Comparison of ENCODE assay signal across 20 mouse cellular contexts in genomic region chr11:67082793-67083192, GRCm38 (mm10). TPM values are rescaled to one million over a fixed set of nuclear protein-coding genes. Genes with fewer than 3 reads are reported as not detected.
"Had no signal": no experiment of that assay in that cellular context is flagged by ENCODE, and none has a peak within 500 bp of the region (broad histone marks: within the 10 kb centered on the region; RNA-seq: fewer than 3 reads in every experiment).

No protein-coding gene starts in this region.

- DNase-seq: kidney, adult 2 months; kidney, postnatal 25 days; layer of hippocampus, adult 9-11 months; liver, embryonic 13.5 days; lung, embryonic 14.5 days; retina, postnatal 1 day; right cerebral cortex, postnatal 25 days; spleen, adult 18-20 months; thymus, postnatal 25 days had no signal

- H3K4me2 ChIP-seq: liver, embryonic 13.5 days; lung, embryonic 14.5 days; midbrain, embryonic 11.5 days; midbrain, embryonic 15.5 days; neural tube, embryonic 13.5 days; stomach, embryonic 15.5 days had no signal

- H3K4me3 ChIP-seq: layer of hippocampus, adult 2 months; liver, embryonic 13.5 days; midbrain, embryonic 15.5 days; neural tube, embryonic 13.5 days; stomach, embryonic 15.5 days had no signal

- H3K36me3 ChIP-seq: liver, embryonic 13.5 days; midbrain, embryonic 15.5 days; neural tube, embryonic 13.5 days; stomach, embryonic 15.5 days had no signal

- H3K9me3 ChIP-seq: liver, embryonic 13.5 days; midbrain, embryonic 15.5 days; neural tube, embryonic 13.5 days; stomach, embryonic 15.5 days had no signal

- H3K27ac ChIP-seq: kidney, postnatal 0 days; layer of hippocampus, adult 2 months; liver, embryonic 13.5 days; macrophage; midbrain, embryonic 15.5 days; neural tube, embryonic 13.5 days; stomach, embryonic 15.5 days had no signal

- ATAC-seq: lung, postnatal 0 days; midbrain, embryonic 15.5 days had no signal

- H3K9ac ChIP-seq: liver, embryonic 13.5 days; lung, embryonic 14.5 days; midbrain, embryonic 15.5 days; neural tube, embryonic 13.5 days; stomach, embryonic 15.5 days had no signal

- H3K4me1 ChIP-seq: midbrain, embryonic 15.5 days; stomach, embryonic 15.5 days had no signal

RNA-seq across cellular contexts. Expression of gene Myh3, which starts 4.7 kb away (rescaled TPM):
- total RNA-seq: liver, adult 2 months; megakaryocyte-erythroid progenitor cell, adult 5-6 weeks; neutrophil, adult 5-6 weeks had no signal
- polyA plus RNA-seq: liver, adult 2 months had no signal
